Mouse (Mus musculus): Measurements from ENCODE around the gene Mrpl54. TPM values are rescaled to one million over a fixed set of nuclear protein-coding genes. Genes with fewer than 3 reads are reported as not detected.
A peak's percentile ranks its signal among the peaks of the same experiment; 100 is the strongest.

Gene Mrpl54
- polyA plus RNA-seq, 2 experiments = 124 to 202 TPM

- no peak overlapping the region for H3K9ac ChIP-seq (ENCODE audit: low read depth, low read length, severe bottlenecking)
- DNase-seq (ENCODE audit: low spot score) (no peak), ATAC-seq (ENCODE audit: low FRiP score, low read depth) (no peak)
- H3K27ac ChIP-seq (replicated peaks; ENCODE audit: low read depth, low read length) = no peak overlapping the region
- 0 out of 2 replicates have a peak overlapping the region, but pooled peaks have one; percentile 81 for H3K4me2 ChIP-seq (replicated peaks; ENCODE audit: low read depth, low read length, severe bottlenecking)
- peaks cover 12% of the 10 kb centered on the region for H3K4me1 ChIP-seq (ENCODE audit: control insufficient read depth, insufficient read depth, low read length)
- H3K4me3 ChIP-seq (replicated peaks; ENCODE audit: low read length) = 0 out of 2 replicates have a peak overlapping the region, but pooled peaks have one; percentile 71
- 75% methylated on average over 6 of the region's 6 CpGs for WGBS
- TF ChIP-seq POLR2A (IDR thresholded peaks at IDR 0.05; ENCODE audit: borderline replicate concordance, extremely low read depth, insufficient read depth, insufficient read length) = no peak
- peaks cover 39% of the 10 kb centered on the region for H3K27me3 ChIP-seq (ENCODE audit: control insufficient read depth, insufficient read depth, low read length)
- H3K36me3 ChIP-seq (ENCODE audit: control insufficient read depth, insufficient read depth, low read length) = no peaks in the 10 kb centered on the region; the same call in 1 of the 2 replicates
- H3K9me3 ChIP-seq (ENCODE audit: control insufficient read depth, low read length) = no peaks in the 10 kb centered on the region
Measured at GRCm38 (mm10) chr10:81234206-81234605, 32.5 kb downstream of the Mrpl54 start.

- ATAC-seq (ENCODE audit: low FRiP score, low read depth) (peak; percentile 53), DNase-seq (ENCODE audit: low spot score) (no peak)
- Histone ChIP-seq H3K27ac (replicated peaks; ENCODE audit: low read depth, low read length) (no peak overlapping the region), H3K4me3 (replicated peaks; ENCODE audit: low read length) (peak overlapping the region; percentile 71), H3K4me2 (replicated peaks; ENCODE audit: low read depth, low read length, severe bottlenecking) (peak overlapping the region; percentile 81), H3K27me3 (ENCODE audit: control insufficient read depth, insufficient read depth, low read length) (peaks cover 35% of the 10 kb centered on the region), H3K36me3 (ENCODE audit: control insufficient read depth, insufficient read depth, low read length) (no peaks in the 10 kb centered on the region; the same call in 1 of the 2 replicates), H3K9me3 (ENCODE audit: control insufficient read depth, low read length) (no peaks in the 10 kb centered on the region), H3K4me1 (ENCODE audit: control insufficient read depth, insufficient read depth, low read length) (peaks cover 12% of the 10 kb centered on the region), H3K9ac (ENCODE audit: low read depth, low read length, severe bottlenecking) (peak overlapping the region; percentile 72)
- no peak for TF ChIP-seq POLR2A (IDR thresholded peaks at IDR 0.05; ENCODE audit: borderline replicate concordance, extremely low read depth, insufficient read depth, insufficient read length)
- WGBS = 4% methylated on average over 26 of the region's 28 CpGs
Measured at GRCm38 (mm10) chr10:81233226-81233585, 33.5 kb downstream of the Mrpl54 start.

DNA sequence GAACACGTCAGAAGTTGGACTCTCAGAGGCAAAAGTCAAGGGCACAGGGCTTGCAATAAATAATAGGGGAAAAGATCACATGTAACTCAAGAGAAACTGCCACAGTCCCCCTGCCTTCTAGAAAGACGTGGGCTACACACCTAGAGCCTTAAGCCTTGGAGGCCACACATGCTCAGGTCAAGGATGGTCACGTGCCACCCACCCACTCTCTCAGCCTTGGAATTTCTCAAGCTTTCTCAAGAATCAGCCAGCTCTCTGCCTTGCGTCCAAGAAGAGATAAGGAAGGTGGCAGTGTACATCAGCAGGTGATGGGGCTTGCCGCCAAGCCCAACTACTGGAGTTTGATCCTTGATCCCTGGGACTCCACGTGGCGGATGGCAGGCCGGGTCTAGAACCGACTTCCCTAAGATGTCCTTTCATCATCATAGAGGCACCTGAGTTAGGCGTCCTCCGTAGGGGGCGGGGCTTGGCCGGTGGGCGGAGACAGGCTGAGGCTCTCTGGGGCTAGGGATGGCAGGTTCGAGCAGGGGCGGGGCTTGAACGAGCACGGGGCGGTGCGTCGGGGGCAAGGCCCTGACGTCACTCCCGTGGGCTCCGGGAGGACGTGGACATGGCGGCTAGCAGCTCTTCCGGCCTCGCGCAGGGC is 34.0 kb downstream of the Mrpl54 start, which contains the start of gene Zfr2:
Gene Zfr2, plus strand, starts transcription at position 576 of the 646 bp plus-strand sequence.
- Histone ChIP-seq H3K27ac (replicated peaks; ENCODE audit: low read depth, low read length) (no peak within 1 kb of the TSS), H3K9ac (ENCODE audit: low read depth, low read length, severe bottlenecking) (peak within 1 kb of the TSS; percentile 72), H3K27me3 (ENCODE audit: control insufficient read depth, insufficient read depth, low read length) (peaks cover 35% of the 10 kb centered on the region), H3K9me3 (ENCODE audit: control insufficient read depth, low read length) (no peaks in the 10 kb centered on the region), H3K36me3 (ENCODE audit: control insufficient read depth, insufficient read depth, low read length) (no peaks in the 10 kb centered on the region; the same call in 1 of the 2 replicates), H3K4me1 (ENCODE audit: control insufficient read depth, insufficient read depth, low read length) (peaks cover 12% of the 10 kb centered on the region), H3K4me3 (replicated peaks; ENCODE audit: low read length) (peak within 1 kb of the TSS; percentile 71), H3K4me2 (replicated peaks; ENCODE audit: low read depth, low read length, severe bottlenecking) (peak within 1 kb of the TSS; percentile 81)
- TF ChIP-seq POLR2A (IDR thresholded peaks at IDR 0.05; ENCODE audit: borderline replicate concordance, extremely low read depth, insufficient read depth, insufficient read length) = no peak
- DNase-seq (ENCODE audit: low spot score) (peak; percentile 59), ATAC-seq (ENCODE audit: low FRiP score, low read depth) (peak; percentile 88)
- WGBS = 11% methylated on average over 29 of the region's 29 CpGs

DNA sequence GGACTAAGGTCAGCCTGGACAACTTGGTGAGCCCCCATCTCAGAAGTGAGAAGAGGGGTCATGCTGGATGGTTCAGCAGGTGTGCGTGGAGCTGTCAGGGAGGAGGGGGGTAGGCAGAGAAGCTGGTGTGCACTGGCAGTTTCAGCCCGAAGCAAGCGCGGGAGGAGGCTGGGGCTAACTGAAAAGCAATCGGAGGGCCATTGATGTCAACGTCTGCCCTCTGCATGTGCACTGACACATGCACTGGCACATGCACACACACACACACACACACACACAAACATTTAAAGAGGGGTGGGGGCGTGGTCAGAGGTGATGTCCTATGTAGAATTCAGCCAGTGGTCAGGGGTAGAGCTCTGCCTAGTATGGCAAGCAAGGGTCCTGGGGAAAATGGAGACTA is 35.3 kb downstream of the Mrpl54 start:
- H3K4me1 ChIP-seq (ENCODE audit: control insufficient read depth, insufficient read depth, low read length) = peaks cover 12% of the 10 kb centered on the region
- peaks cover 35% of the 10 kb centered on the region for H3K27me3 ChIP-seq (ENCODE audit: control insufficient read depth, insufficient read depth, low read length)
- H3K4me2 ChIP-seq (replicated peaks; ENCODE audit: low read depth, low read length, severe bottlenecking) = no peak overlapping the region
- ATAC-seq (ENCODE audit: low FRiP score, low read depth) (no peak), DNase-seq (ENCODE audit: low spot score) (no peak)
- H3K9me3 ChIP-seq (ENCODE audit: control insufficient read depth, low read length) = no peaks in the 10 kb centered on the region
- H3K36me3 ChIP-seq (ENCODE audit: control insufficient read depth, insufficient read depth, low read length) = no peaks in the 10 kb centered on the region; the same call in 1 of the 2 replicates
- TF ChIP-seq POLR2A (IDR thresholded peaks at IDR 0.05; ENCODE audit: borderline replicate concordance, extremely low read depth, insufficient read depth, insufficient read length) = no peak
- H3K4me3 ChIP-seq (replicated peaks; ENCODE audit: low read length) = no peak overlapping the region
- no peak overlapping the region for H3K9ac ChIP-seq (ENCODE audit: low read depth, low read length, severe bottlenecking)
- WGBS = 54% methylated on average over 7 of the region's 7 CpGs
- H3K27ac ChIP-seq (replicated peaks; ENCODE audit: low read depth, low read length) = no peak overlapping the region

GRCm38 (mm10) chr10:81230438-81231332 is 36.0 kb downstream of the Mrpl54 start, which contains the start of gene Atcay:
Gene Atcay (minus strand): TSS chr10:81230833.
- H3K9ac ChIP-seq (ENCODE audit: low read depth, low read length, severe bottlenecking) = 0 out of 2 replicates have a peak within 1 kb of the TSS, but pooled peaks have one; percentile 12
- no peaks in the 10 kb centered on the region for H3K36me3 ChIP-seq (ENCODE audit: control insufficient read depth, insufficient read depth, low read length)
- peaks cover 35% of the 10 kb centered on the region for H3K27me3 ChIP-seq (ENCODE audit: control insufficient read depth, insufficient read depth, low read length)
- DNase-seq (ENCODE audit: low spot score) (no peak), ATAC-seq (ENCODE audit: low FRiP score, low read depth) (0 out of 2 replicates have a peak, but pooled peaks have one; percentile 23)
- 0 out of 2 replicates have a peak within 1 kb of the TSS, but pooled peaks have one; percentile 0 for H3K4me3 ChIP-seq (replicated peaks; ENCODE audit: low read length)
- 9% methylated on average over 27 of the region's 27 CpGs for WGBS
- TF ChIP-seq POLR2A (IDR thresholded peaks at IDR 0.05; ENCODE audit: borderline replicate concordance, extremely low read depth, insufficient read depth, insufficient read length) = no peak
- peaks cover 12% of the 10 kb centered on the region for H3K4me1 ChIP-seq (ENCODE audit: control insufficient read depth, insufficient read depth, low read length)
- no peaks in the 10 kb centered on the region for H3K9me3 ChIP-seq (ENCODE audit: control insufficient read depth, low read length)
- no peak within 1 kb of the TSS for H3K27ac ChIP-seq (replicated peaks; ENCODE audit: low read depth, low read length)
- peak within 1 kb of the TSS; percentile 32 for H3K4me2 ChIP-seq (replicated peaks; ENCODE audit: low read depth, low read length, severe bottlenecking)

Measured in limb, embryonic 14.5 days (tissue).